Mouse (Mus musculus) midbrain, embryonic 14.5 days (tissue): Measurements from ENCODE around the gene Olfr967. TPM values are rescaled to one million over a fixed set of nuclear protein-coding genes. Genes with fewer than 3 reads are reported as not detected.
"Not testable (repeated sequence)": the region's sequence is repeated elsewhere in the genome, so short reads cannot be mapped to it uniquely, and the experiment has no call there.

Experiments used
- ATAC-seq: fragments of 200-750 bp; cut with Nextera tagmentation; 2 replicates; pipeline ENCODE4 v1.8.0; 2017; ENCODE audit warnings: moderate number of reproducible peaks, moderate library complexity; ENCODE audit not compliant: low FRiP score, low TSS enrichment
- DNase-seq: peaks from one replicate; pipeline ENCODE4 v3.0.0-alpha.2; 2015
- H3K27ac ChIP-seq: fragments of 300-500 bp; sonication (generic); replicated peaks from 2 replicates; pipeline ENCODE4 v1.5.1; 2014; ENCODE audit warnings: mild to moderate bottlenecking, low read depth, low read length, moderate library complexity
- H3K27me3 ChIP-seq: fragments of 300-500 bp; sonication (generic); 2 replicates; pipeline ENCODE4 v1.6.1; 2014; ENCODE audit warnings: low read length, control low read depth, mixed read lengths; ENCODE audit not compliant: control insufficient read depth, insufficient read depth
- H3K36me3 ChIP-seq: fragments of 300-500 bp; sonication (generic); 2 replicates; pipeline ENCODE4 v1.6.1; 2014; ENCODE audit warnings: low read length, control low read depth; ENCODE audit not compliant: control insufficient read depth, insufficient read depth
- H3K4me1 ChIP-seq: fragments of 300-500 bp; sonication (generic); 2 replicates; pipeline ENCODE4 v1.6.1; 2014; ENCODE audit warnings: mild to moderate bottlenecking, antibody characterized with exemption, low read length, control low read depth; ENCODE audit not compliant: control insufficient read depth, insufficient read depth
- H3K4me2 ChIP-seq: fragments of 300-500 bp; sonication (generic); 2 replicates; pipeline ENCODE4 v1.6.1; 2014; ENCODE audit warnings: mild to moderate bottlenecking, low read length, moderate library complexity
- H3K4me3 ChIP-seq: fragments of 300-500 bp; sonication (generic); replicated peaks from 2 replicates; pipeline ENCODE4 v1.5.1; 2014; ENCODE audit warnings: low read depth, low read length
- H3K9ac ChIP-seq: fragments of 300-500 bp; sonication (generic); replicated peaks from 2 replicates; pipeline ENCODE4 v1.6.1; 2014; ENCODE audit warnings: mild to moderate bottlenecking, low read length, moderate library complexity
- H3K9me3 ChIP-seq: fragments of 300-500 bp; sonication (generic); 2 replicates; pipeline ENCODE4 v1.6.1; 2016; ENCODE audit warnings: low read length, control low read depth, mixed read lengths; ENCODE audit not compliant: control insufficient read depth
- WGBS: fragments of 180-500 bp; shearing (Covaris S2); extraction: QIAGEN DNeasy Blood & Tissue Kit; methylation state at CpG from one replicate; pipeline ENCODE4 v1.1.7; 2014; 5-methylcytosine and 5-hydroxymethylcytosine counted together
- polyA plus RNA-seq: library from polyadenylated mRNA; unstranded; fragments of >200 nt; fragmentation: Nextera tagmentation; extraction: Ambion mirVana; gene quantifications from 2 replicates; pipeline ENCODE4 v1.2.1, GENCODE M21; 2014

The Olfr967 gene
- not detected in 2 replicates for polyA plus RNA-seq

DNA sequence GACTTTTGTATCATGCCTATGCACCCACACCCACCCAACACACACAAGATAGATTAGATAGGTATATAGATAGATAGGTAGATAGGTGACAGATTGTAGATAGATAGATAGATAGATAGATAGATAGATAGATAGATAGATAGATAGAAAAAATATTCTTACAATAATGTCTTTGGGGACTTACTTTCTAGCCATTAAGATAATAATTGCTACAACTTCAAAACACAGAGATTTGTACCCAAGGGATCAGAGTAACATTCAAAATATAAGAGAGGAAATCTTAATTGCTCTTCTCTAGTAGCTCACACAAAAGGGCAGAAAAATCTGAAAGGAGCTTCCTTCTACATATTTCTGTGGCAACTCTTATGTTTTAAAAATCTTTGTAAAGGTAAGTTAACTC lies at the start of gene Olfr967:
Gene Olfr967 (plus strand): TSS at position 301 of the 400 bp plus-strand sequence.
- H3K27ac ChIP-seq: no peak within 1 kb of the TSS
- no peak within 1 kb of the TSS for H3K9ac ChIP-seq
- no peaks in the 10 kb centered on the region for H3K4me1 ChIP-seq
- H3K4me3 ChIP-seq: no peak within 1 kb of the TSS
- H3K9me3 ChIP-seq: no peaks in the 10 kb centered on the region
- no peaks in the 10 kb centered on the region for H3K27me3 ChIP-seq
- no peaks in the 10 kb centered on the region for H3K36me3 ChIP-seq
- ATAC-seq: no peak
- no peak within 1 kb of the TSS for H3K4me2 ChIP-seq
- DNase-seq: no peak

DNA sequence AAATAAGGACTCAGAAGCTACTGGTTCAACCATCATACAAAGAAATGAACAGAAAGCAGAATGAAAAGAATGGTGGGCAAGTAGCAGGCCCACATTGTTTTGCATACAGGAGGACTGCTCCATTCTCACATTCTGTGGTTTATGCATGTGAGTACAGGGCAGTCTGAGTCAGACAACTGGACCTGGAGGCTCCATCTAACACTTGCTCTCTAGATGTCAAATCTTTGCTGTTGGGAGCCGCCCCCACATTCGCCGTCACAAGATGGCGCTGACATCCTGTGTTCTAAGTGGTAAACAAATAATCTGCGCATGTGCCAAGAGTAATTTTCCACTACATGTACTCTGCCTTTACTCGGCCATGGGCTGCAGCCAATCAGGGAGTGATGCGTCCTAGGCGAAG lies 44.9 kb upstream of the Olfr967 start:
- H3K9me3 ChIP-seq, H3K9ac ChIP-seq, H3K27me3 ChIP-seq, H3K4me2 ChIP-seq, H3K36me3 ChIP-seq, ATAC-seq, H3K27ac ChIP-seq, H3K4me1 ChIP-seq, DNase-seq, H3K4me3 ChIP-seq: not testable (repeated sequence)
- WGBS: 89% methylated on average over 7 of the region's 8 CpGs

DNA sequence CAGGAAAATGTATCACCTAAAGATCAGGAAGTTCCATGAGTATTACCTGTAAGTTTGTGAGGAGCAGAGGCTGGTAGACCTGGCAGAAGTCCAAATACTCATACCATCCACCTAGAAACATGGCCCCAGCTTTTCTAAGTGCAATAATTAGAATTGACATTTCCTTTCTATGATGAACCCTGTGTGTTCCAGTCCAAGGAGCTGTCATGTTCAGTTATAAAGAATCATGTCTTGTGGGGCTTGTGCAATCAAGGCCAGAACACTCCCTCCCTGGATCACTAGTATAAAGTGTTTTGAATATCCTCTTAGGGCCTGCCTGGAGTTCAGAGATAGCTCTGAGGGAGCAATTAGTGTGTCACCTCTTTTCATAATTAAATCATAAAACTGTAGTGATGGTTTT lies 39.0 kb upstream of the Olfr967 start, which contains the start of gene Olfr149:
Gene Olfr149 (minus strand): TSS at position 101 of the 400 bp plus-strand sequence.
- Histone ChIP-seq H3K9ac (no peak within 1 kb of the TSS), H3K27me3 (no peaks in the 10 kb centered on the region), H3K4me1 (no peaks in the 10 kb centered on the region), H3K27ac (no peak within 1 kb of the TSS), H3K9me3 (no peaks in the 10 kb centered on the region), H3K4me2 (no peak within 1 kb of the TSS), H3K36me3 (no peaks in the 10 kb centered on the region), H3K4me3 (no peak within 1 kb of the TSS)
- DNase-seq (no peak), ATAC-seq (no peak)

DNA sequence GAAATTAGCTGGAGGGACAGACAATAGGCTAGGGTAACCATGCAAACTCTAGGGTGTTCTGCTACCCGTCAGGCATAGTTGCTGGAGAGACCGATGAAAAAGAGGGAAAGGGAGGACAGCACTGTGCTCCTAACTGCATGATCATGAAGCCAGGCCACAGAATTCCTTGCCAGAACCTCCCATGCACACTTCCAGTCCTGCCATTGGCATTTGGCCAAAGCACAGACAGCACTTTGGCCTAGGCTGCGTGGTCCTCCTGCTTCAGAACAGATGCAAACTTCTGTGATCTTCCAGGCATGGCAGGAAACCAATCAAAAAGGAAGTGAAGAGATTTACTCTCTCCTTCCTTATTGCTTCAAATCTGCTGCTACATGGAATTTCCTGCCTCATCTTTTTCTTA lies 37.1 kb upstream of the Olfr967 start:
- Histone ChIP-seq H3K27me3 (no peaks in the 10 kb centered on the region), H3K4me1 (no peaks in the 10 kb centered on the region), H3K4me2 (no peak overlapping the region), H3K4me3 (no peak overlapping the region), H3K36me3 (no peaks in the 10 kb centered on the region), H3K27ac (no peak overlapping the region), H3K9me3 (no peaks in the 10 kb centered on the region), H3K9ac (no peak overlapping the region)
- WGBS: 68% methylated on average over 3 of the region's 3 CpGs
- no peak for ATAC-seq
- DNase-seq: peak; percentile 3

DNA sequence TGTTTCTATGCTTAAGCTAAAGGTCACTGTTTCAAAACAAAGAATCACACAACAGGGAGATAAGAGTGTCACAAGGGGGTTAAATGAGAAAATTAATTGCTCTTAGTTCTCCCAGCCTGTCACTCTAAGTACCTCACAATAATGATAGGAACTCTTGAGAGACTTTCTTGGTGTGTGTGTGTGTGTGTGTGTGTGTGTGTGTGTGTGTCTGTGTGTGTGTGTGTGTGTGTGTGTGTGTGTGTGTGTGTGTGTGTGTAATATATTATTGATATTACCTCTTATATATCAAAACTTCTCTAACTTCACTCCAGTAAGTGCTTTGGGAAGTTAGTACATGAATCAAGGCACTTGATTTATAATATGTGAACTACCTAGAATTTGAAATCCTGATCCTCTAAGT lies 35.0 kb upstream of the Olfr967 start, which contains the start of gene Olfr965:
Gene Olfr965 (plus strand): TSS at position 301 of the 400 bp plus-strand sequence.
- Histone ChIP-seq H3K9me3 (no peaks in the 10 kb centered on the region), H3K36me3 (no peaks in the 10 kb centered on the region), H3K27me3 (no peaks in the 10 kb centered on the region), H3K27ac (no peak within 1 kb of the TSS), H3K4me3 (no peak within 1 kb of the TSS), H3K4me2 (no peak within 1 kb of the TSS), H3K4me1 (no peaks in the 10 kb centered on the region), H3K9ac (no peak within 1 kb of the TSS)
- ATAC-seq (no peak), DNase-seq (no peak)

DNA sequence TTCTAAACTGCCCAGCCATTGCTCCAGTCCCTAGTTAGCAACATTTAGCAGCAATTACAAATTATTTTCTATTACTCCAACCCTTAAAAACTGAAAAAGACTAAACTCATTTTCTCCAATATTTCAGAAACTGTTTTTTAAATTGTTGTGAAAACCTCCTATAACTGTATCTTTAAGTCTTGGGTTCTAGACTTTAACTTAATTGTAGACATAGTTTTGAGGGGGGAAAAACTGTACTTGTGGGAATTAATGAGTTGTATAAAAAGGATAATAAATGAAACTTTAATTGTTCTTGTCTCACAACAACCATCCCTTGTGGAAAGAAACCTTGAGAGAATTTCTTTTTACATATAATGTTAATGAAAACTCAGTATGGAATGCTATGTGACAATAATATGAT lies 15.4 kb upstream of the Olfr967 start, which contains the start of gene Olfr150:
Gene Olfr150 (plus strand): TSS at position 301 of the 400 bp plus-strand sequence.
- no peak for ATAC-seq
- no peaks in the 10 kb centered on the region for H3K9me3 ChIP-seq
- no peaks in the 10 kb centered on the region for H3K27me3 ChIP-seq
- H3K4me1 ChIP-seq: no peaks in the 10 kb centered on the region
- H3K4me2 ChIP-seq: no peak within 1 kb of the TSS
- no peak within 1 kb of the TSS for H3K9ac ChIP-seq
- no peak within 1 kb of the TSS for H3K27ac ChIP-seq
- H3K4me3 ChIP-seq: no peak within 1 kb of the TSS
- DNase-seq: no peak
- no peaks in the 10 kb centered on the region for H3K36me3 ChIP-seq

DNA sequence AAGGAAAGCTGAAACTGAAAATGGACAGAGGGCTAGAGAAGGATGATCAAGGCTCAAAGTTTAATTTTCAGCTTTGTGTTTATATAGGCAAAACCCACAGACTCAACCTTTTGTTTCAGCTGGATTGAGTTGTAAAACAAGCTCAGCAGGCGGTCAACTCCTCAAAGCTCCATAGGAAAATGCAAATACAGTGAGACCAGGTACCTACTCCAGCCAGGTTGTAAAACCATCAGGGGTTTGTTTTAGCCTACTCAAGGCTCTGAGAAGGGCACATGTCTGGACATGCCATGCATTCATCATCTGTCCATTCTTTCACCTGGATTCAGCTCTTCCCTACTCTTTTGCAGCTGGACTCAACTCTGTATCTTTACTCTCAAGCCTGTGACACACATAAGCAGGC lies 5.3 kb upstream of the Olfr967 start:
- WGBS: 91% methylated on average over 1 of the region's 1 CpGs
- DNase-seq: no peak
- no peaks in the 10 kb centered on the region for H3K36me3 ChIP-seq
- no peaks in the 10 kb centered on the region for H3K4me1 ChIP-seq
- no peak overlapping the region for H3K4me3 ChIP-seq
- no peak overlapping the region for H3K27ac ChIP-seq
- no peak overlapping the region for H3K9ac ChIP-seq
- no peak overlapping the region for H3K4me2 ChIP-seq
- no peak for ATAC-seq
- H3K27me3 ChIP-seq: no peaks in the 10 kb centered on the region
- no peaks in the 10 kb centered on the region for H3K9me3 ChIP-seq

DNA sequence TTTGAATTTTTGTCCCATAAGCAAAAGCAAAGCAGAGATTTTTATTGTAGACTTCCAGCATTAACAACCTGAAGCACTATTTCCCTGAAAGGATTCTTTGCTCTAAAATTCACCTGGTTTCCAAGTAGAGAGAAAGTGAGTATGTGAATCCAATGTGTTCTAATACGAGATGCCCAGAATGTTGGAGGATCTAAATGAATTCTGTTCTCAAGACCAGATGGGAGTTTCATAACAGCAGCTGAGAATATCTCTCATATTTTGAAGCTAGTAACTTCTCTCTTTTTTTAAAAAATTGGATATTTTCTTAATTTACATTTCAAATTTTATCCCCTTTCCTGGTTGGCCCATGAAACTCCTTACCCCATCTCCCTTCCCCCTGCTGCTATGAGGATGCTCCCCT lies 379 bp downstream of the Olfr967 start:
- WGBS: 84% methylated on average over 1 of the region's 1 CpGs
- Histone ChIP-seq H3K4me2 (no peak overlapping the region), H3K4me1 (no peaks in the 10 kb centered on the region), H3K36me3 (no peaks in the 10 kb centered on the region), H3K27ac (no peak overlapping the region), H3K9ac (no peak overlapping the region), H3K4me3 (no peak overlapping the region), H3K27me3 (no peaks in the 10 kb centered on the region), H3K9me3 (no peaks in the 10 kb centered on the region)
- no peak for ATAC-seq
- no peak for DNase-seq

DNA sequence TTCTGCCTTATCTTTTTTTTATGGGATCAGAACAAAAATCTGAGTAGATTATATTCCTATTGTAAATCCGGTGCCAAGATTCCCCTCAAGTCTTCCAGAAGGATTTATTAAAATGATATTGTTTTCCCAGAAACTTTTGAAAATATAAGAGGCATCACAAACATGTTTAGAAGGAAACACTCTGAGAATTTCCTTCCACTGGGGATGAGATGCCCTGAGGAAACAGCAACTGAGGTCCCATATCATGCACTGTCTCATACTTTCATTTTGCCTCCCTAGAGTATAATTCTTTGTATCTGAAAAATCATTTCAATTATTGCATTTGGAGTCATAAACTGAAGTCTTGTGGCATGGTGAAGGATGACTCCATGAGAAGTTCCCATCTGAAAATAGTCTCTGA lies 37.1 kb downstream of the Olfr967 start, which contains the start of gene Olfr968:
Gene Olfr968 (minus strand): TSS at position 101 of the 400 bp plus-strand sequence.
- DNase-seq: no peak
- no peak for ATAC-seq
- H3K27me3 ChIP-seq: no peaks in the 10 kb centered on the region
- 78% methylated on average over 1 of the region's 1 CpGs for WGBS
- H3K4me3 ChIP-seq: no peak within 1 kb of the TSS
- no peak within 1 kb of the TSS for H3K4me2 ChIP-seq
- no peaks in the 10 kb centered on the region for H3K36me3 ChIP-seq
- H3K27ac ChIP-seq: no peak within 1 kb of the TSS
- H3K9ac ChIP-seq: no peak within 1 kb of the TSS
- H3K9me3 ChIP-seq: no peaks in the 10 kb centered on the region
- no peaks in the 10 kb centered on the region for H3K4me1 ChIP-seq
